Mouse (Mus musculus): ENCODE measurements around the gene Gm26566. TPM values are rescaled to one million over a fixed set of nuclear protein-coding genes. Genes with fewer than 3 reads are reported as not detected.

The Gm26566 gene
- polyA plus RNA-seq, 1 experiment from 2014 or later, result 1.3 TPM

- no peaks in the 10 kb centered on the region for H3K27me3 ChIP-seq (ENCODE audit: control insufficient read depth, insufficient read depth, low read depth, low read length)
- H3K27ac ChIP-seq (ENCODE audit: low read length), result no peak overlapping the region
- H3K9ac ChIP-seq (ENCODE audit: low read depth, low read length), result no peak overlapping the region
- no peaks in the 10 kb centered on the region for H3K4me1 ChIP-seq (ENCODE audit: control insufficient read depth, insufficient read depth, low read length)
- no peak overlapping the region for H3K4me2 ChIP-seq (ENCODE audit: low read length)
- no peaks in the 10 kb centered on the region for H3K36me3 ChIP-seq (ENCODE audit: control insufficient read depth, insufficient read depth, low read length)
- peak; percentile 76 for ATAC-seq
- H3K4me3 ChIP-seq (ENCODE audit: low read depth, low read length), result no peak overlapping the region
- WGBS, result 23% methylated on average over 3 of the region's 3 CpGs
- H3K9me3 ChIP-seq (replicated peaks; ENCODE audit: control insufficient read depth, low read length, poor library complexity, severe bottlenecking), result no peaks in the 10 kb centered on the region
Measured at GRCm38 (mm10) chr4:88696237-88696884, 25.2 kb upstream of the Gm26566 start.

- no peaks in the 10 kb centered on the region for H3K9me3 ChIP-seq (replicated peaks; ENCODE audit: control insufficient read depth, low read length, poor library complexity, severe bottlenecking)
- no peak overlapping the region for H3K27ac ChIP-seq (ENCODE audit: low read length)
- no peak overlapping the region for H3K4me2 ChIP-seq (ENCODE audit: low read length)
- H3K27me3 ChIP-seq (ENCODE audit: control insufficient read depth, insufficient read depth, low read depth, low read length), result no peaks in the 10 kb centered on the region
- no peak overlapping the region for H3K9ac ChIP-seq (ENCODE audit: low read depth, low read length)
- no peak overlapping the region for H3K4me3 ChIP-seq (ENCODE audit: low read depth, low read length)
- H3K36me3 ChIP-seq (ENCODE audit: control insufficient read depth, insufficient read depth, low read length), result no peaks in the 10 kb centered on the region
- H3K4me1 ChIP-seq (ENCODE audit: control insufficient read depth, insufficient read depth, low read length), result no peaks in the 10 kb centered on the region
- no peak for ATAC-seq
- 57% methylated on average over 6 of the region's 6 CpGs for WGBS
Measured at GRCm38 (mm10) chr4:88697108-88697507, 24.5 kb upstream of the Gm26566 start.

GRCm38 (mm10) chr4:88697753-88698152, 23.9 kb upstream of the Gm26566 start:
- no peak overlapping the region for H3K4me2 ChIP-seq (ENCODE audit: low read length)
- H3K4me1 ChIP-seq (ENCODE audit: control insufficient read depth, insufficient read depth, low read length), result no peaks in the 10 kb centered on the region
- H3K4me3 ChIP-seq (ENCODE audit: low read depth, low read length), result no peak overlapping the region
- H3K36me3 ChIP-seq (ENCODE audit: control insufficient read depth, insufficient read depth, low read length), result no peaks in the 10 kb centered on the region
- no peaks in the 10 kb centered on the region for H3K27me3 ChIP-seq (ENCODE audit: control insufficient read depth, insufficient read depth, low read depth, low read length)
- ATAC-seq, result no peak
- no peaks in the 10 kb centered on the region for H3K9me3 ChIP-seq (replicated peaks; ENCODE audit: control insufficient read depth, low read length, poor library complexity, severe bottlenecking)
- no peak overlapping the region for H3K27ac ChIP-seq (ENCODE audit: low read length)
- WGBS, result 83% methylated on average over 4 of the region's 4 CpGs
- H3K9ac ChIP-seq (ENCODE audit: low read depth, low read length), result no peak overlapping the region

GRCm38 (mm10) chr4:88698781-88699180, 22.8 kb upstream of the Gm26566 start:
- H3K9me3 ChIP-seq (replicated peaks; ENCODE audit: control insufficient read depth, low read length, poor library complexity, severe bottlenecking), result no peaks in the 10 kb centered on the region
- no peak overlapping the region for H3K4me3 ChIP-seq (ENCODE audit: low read depth, low read length)
- H3K4me2 ChIP-seq (ENCODE audit: low read length), result no peak overlapping the region
- H3K36me3 ChIP-seq (ENCODE audit: control insufficient read depth, insufficient read depth, low read length), result no peaks in the 10 kb centered on the region
- WGBS, result 85% methylated on average over 5 of the region's 5 CpGs
- H3K27ac ChIP-seq (ENCODE audit: low read length), result no peak overlapping the region
- H3K27me3 ChIP-seq (ENCODE audit: control insufficient read depth, insufficient read depth, low read depth, low read length), result no peaks in the 10 kb centered on the region
- no peaks in the 10 kb centered on the region for H3K4me1 ChIP-seq (ENCODE audit: control insufficient read depth, insufficient read depth, low read length)
- no peak overlapping the region for H3K9ac ChIP-seq (ENCODE audit: low read depth, low read length)
- no peak for ATAC-seq

DNA sequence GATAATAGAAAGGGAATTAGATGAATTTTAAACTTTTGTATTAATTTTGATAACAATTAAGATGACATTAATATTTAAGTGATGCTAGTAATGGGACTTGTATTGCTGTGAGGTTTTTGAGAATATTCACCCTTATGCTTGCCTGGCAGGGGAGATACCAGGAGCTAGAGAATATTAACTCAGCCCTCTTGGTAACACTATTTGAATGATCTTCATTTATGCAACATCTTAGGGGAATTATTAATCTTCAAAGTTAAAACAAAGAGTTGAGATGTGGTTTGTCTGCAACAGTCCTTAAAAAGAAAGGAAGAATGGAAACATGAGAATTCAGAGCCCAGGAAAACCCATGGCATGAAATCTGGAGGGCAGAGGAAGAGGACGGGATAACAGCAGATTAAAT, 22.3 kb upstream of the Gm26566 start:
- Histone ChIP-seq H3K4me2 (ENCODE audit: low read length) (no peak overlapping the region), H3K4me3 (ENCODE audit: low read depth, low read length) (no peak overlapping the region), H3K4me1 (ENCODE audit: control insufficient read depth, insufficient read depth, low read length) (no peaks in the 10 kb centered on the region), H3K36me3 (ENCODE audit: control insufficient read depth, insufficient read depth, low read length) (no peaks in the 10 kb centered on the region), H3K9ac (ENCODE audit: low read depth, low read length) (no peak overlapping the region), H3K27ac (ENCODE audit: low read length) (no peak overlapping the region), H3K27me3 (ENCODE audit: control insufficient read depth, insufficient read depth, low read depth, low read length) (no peaks in the 10 kb centered on the region), H3K9me3 (replicated peaks; ENCODE audit: control insufficient read depth, low read length, poor library complexity, severe bottlenecking) (no peaks in the 10 kb centered on the region)
- ATAC-seq, result no peak
- 65% methylated on average over 1 of the region's 1 CpGs for WGBS

DNA sequence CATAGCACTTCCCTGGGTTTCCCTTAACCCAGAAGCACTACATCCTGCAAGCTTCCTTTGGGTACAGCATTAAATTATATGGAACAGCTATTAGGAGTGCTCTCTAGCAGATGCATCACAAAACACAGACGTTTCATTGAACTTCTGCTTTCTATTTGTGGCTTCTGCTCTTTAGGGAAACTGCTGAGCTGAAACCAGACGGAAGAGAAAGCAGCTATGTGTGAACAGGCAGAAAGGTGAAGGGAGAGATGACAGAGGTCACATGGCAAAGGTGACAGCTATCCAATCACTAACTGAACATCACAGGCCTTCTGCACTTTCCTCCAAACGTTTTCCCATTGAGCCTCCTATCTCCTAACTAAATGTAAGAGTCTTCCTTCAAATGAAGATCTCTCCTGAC, 15.7 kb upstream of the Gm26566 start:
- Histone ChIP-seq H3K4me3 (ENCODE audit: low read depth, low read length) (no peak overlapping the region), H3K27me3 (ENCODE audit: control insufficient read depth, insufficient read depth, low read depth, low read length) (no peaks in the 10 kb centered on the region), H3K27ac (ENCODE audit: low read length) (no peak overlapping the region), H3K36me3 (ENCODE audit: control insufficient read depth, insufficient read depth, low read length) (peaks cover 2% of the 10 kb centered on the region; the same call in 1 of the 2 replicates), H3K9me3 (replicated peaks; ENCODE audit: control insufficient read depth, low read length, poor library complexity, severe bottlenecking) (no peaks in the 10 kb centered on the region), H3K4me1 (ENCODE audit: control insufficient read depth, insufficient read depth, low read length) (no peaks in the 10 kb centered on the region), H3K4me2 (ENCODE audit: low read length) (no peak overlapping the region), H3K9ac (ENCODE audit: low read depth, low read length) (no peak overlapping the region)
- ATAC-seq, result no peak
- 46% methylated on average over 3 of the region's 3 CpGs for WGBS

GRCm38 (mm10) chr4:88707128-88707826, 14.3 kb upstream of the Gm26566 start:
- H3K4me3 ChIP-seq (ENCODE audit: low read depth, low read length), result no peak overlapping the region
- no peak overlapping the region for H3K27ac ChIP-seq (ENCODE audit: low read length)
- no peaks in the 10 kb centered on the region for H3K9me3 ChIP-seq (replicated peaks; ENCODE audit: control insufficient read depth, low read length, poor library complexity, severe bottlenecking)
- H3K27me3 ChIP-seq (ENCODE audit: control insufficient read depth, insufficient read depth, low read depth, low read length), result no peaks in the 10 kb centered on the region
- H3K36me3 ChIP-seq (ENCODE audit: control insufficient read depth, insufficient read depth, low read length), result peaks cover 2% of the 10 kb centered on the region; the same call in 1 of the 2 replicates
- WGBS, result 97% methylated on average over 1 of the region's 1 CpGs
- H3K4me2 ChIP-seq (ENCODE audit: low read length), result no peak overlapping the region
- ATAC-seq, result no peak
- H3K9ac ChIP-seq (ENCODE audit: low read depth, low read length), result no peak overlapping the region
- H3K4me1 ChIP-seq (ENCODE audit: control insufficient read depth, insufficient read depth, low read length), result no peaks in the 10 kb centered on the region

DNA sequence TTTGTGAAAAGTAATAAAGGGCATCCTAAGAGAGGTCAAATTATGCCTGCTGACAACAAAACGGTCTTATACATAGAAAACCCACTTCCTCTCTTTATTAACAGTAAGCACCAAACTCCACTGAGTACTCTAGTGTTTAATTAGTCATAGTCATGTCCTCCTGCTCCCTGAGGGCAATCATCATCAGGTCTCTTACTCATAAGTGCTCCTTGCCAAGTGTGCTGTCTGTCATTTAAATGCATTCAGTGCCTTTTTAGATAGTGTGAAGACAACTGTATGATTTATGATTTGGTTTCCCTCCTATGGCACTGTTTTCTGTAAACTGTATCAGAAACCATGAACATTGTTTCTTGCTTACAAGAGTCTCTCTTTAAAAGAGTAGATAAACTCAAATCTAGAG, 7.3 kb upstream of the Gm26566 start:
- Histone ChIP-seq H3K9ac (ENCODE audit: low read depth, low read length) (no peak overlapping the region), H3K27ac (ENCODE audit: low read length) (no peak overlapping the region), H3K4me3 (ENCODE audit: low read depth, low read length) (no peak overlapping the region), H3K36me3 (ENCODE audit: control insufficient read depth, insufficient read depth, low read length) (peaks cover 4% of the 10 kb centered on the region; the same call in 1 of the 2 replicates), H3K9me3 (replicated peaks; ENCODE audit: control insufficient read depth, low read length, poor library complexity, severe bottlenecking) (no peaks in the 10 kb centered on the region), H3K4me1 (ENCODE audit: control insufficient read depth, insufficient read depth, low read length) (peaks cover 17% of the 10 kb centered on the region), H3K27me3 (ENCODE audit: control insufficient read depth, insufficient read depth, low read depth, low read length) (no peaks in the 10 kb centered on the region), H3K4me2 (ENCODE audit: low read length) (no peak overlapping the region)
- ATAC-seq, result no peak
- WGBS, result 94% methylated on average over 1 of the region's 1 CpGs

- no peaks in the 10 kb centered on the region for H3K27me3 ChIP-seq (ENCODE audit: control insufficient read depth, insufficient read depth, low read depth, low read length)
Measured at GRCm38 (mm10) chr4:88715059-88715458, 6.5 kb upstream of the Gm26566 start.

More at GRCm38 (mm10) chr4:88715059-88715458, 6.5 kb upstream of the Gm26566 start:
- H3K9ac ChIP-seq (ENCODE audit: low read depth, low read length), result no peak overlapping the region
- no peak overlapping the region for H3K4me3 ChIP-seq (ENCODE audit: low read depth, low read length)
- H3K27ac ChIP-seq (ENCODE audit: low read length), result no peak overlapping the region
- peaks cover 4% of the 10 kb centered on the region; the same call in 1 of the 2 replicates for H3K36me3 ChIP-seq (ENCODE audit: control insufficient read depth, insufficient read depth, low read length)
- no peak for ATAC-seq
- no peaks in the 10 kb centered on the region for H3K9me3 ChIP-seq (replicated peaks; ENCODE audit: control insufficient read depth, low read length, poor library complexity, severe bottlenecking)
- peaks cover 21% of the 10 kb centered on the region for H3K4me1 ChIP-seq (ENCODE audit: control insufficient read depth, insufficient read depth, low read length)
- no peak overlapping the region for H3K4me2 ChIP-seq (ENCODE audit: low read length)
